Comparison of ENCODE assay signal across 12 mouse cellular contexts in the genomic region with DNA sequence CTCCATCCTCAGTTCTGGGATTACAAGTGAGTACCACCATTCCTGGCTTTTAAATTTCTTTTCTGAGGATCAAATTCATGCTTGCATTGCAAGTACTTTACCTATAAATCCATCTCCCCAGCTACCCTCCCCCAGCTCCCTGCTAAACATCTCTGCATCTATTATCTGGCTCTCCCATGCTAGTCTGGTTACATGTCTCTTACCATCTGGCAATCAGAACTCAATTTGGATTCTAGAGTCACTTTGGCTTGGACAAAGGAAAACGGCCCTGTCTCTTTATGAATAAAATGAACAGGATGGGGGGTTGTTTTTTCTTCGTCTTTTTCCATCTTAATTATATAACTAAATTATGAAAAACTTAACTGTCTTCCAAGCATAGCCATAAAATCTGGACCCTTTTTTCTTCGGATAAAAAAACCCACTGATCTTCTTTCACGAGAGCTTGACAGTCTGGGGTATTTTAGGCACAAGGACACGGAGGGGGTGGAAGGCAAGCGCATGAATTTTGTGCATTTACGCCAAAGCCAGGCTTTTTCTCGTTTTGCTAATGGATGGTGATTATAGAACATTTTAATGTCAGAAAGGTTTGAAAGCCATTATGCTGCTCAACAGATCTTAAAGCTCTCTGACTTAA.
DNase-seq lines count a peak whose midpoint lies in the region; ATAC-seq lines count a peak whose summit lies in the region.
"Had no signal": no experiment of that assay in that cellular context is flagged by ENCODE, and none has a peak within 500 bp of the region (broad histone marks: within the 10 kb centered on the region; RNA-seq: fewer than 3 reads in every experiment).

No protein-coding gene starts in this region.

- H3K36me3 ChIP-seq in forebrain, embryonic 12.5 days (replicated peaks), result no peaks in the 10 kb centered on the region
- H3K36me3 ChIP-seq: heart, embryonic 13.5 days had no signal

- H3K4me2 ChIP-seq in forebrain, embryonic 12.5 days, result no peak overlapping the region
- H3K4me2 ChIP-seq: heart, embryonic 13.5 days had no signal

- peaks cover 15% of the 10 kb centered on the region for H3K4me1 ChIP-seq in forebrain, embryonic 12.5 days
- H3K4me1 ChIP-seq: heart, embryonic 13.5 days had no signal

- no peak for ATAC-seq in forebrain, embryonic 12.5 days (ENCODE audit: low FRiP score)
- ATAC-seq: CD4-positive, CD25-positive, alpha-beta regulatory T cell, adult 4 months had no signal

- peak; percentile 20 for DNase-seq in layer of hippocampus, adult 9-11 months
- no peak for DNase-seq in layer of hippocampus, adult 9-10 months (ENCODE audit: low spot score)
- peak; percentile 49 to 64 for DNase-seq in left cerebral cortex, postnatal 14 days (ENCODE audit: low spot score in 2 of 2)
- peak; percentile 12 for DNase-seq in right cerebral cortex, postnatal 25 days
- DNase-seq in spleen, adult 18-20 months, result no peak
- DNase-seq in adrenal gland, postnatal 10 days, result no peak
- no peak for DNase-seq in thymus, adult 18-20 months
- DNase-seq: kidney, adult 11 months had no signal

- no peak overlapping the region for H3K4me3 ChIP-seq in forebrain, embryonic 12.5 days (replicated peaks)
- H3K4me3 ChIP-seq: erythroblast, embryonic 14.5 days; heart, embryonic 13.5 days had no signal

- no peaks in the 10 kb centered on the region for H3K27me3 ChIP-seq in forebrain, embryonic 12.5 days
- H3K27me3 ChIP-seq: heart, embryonic 13.5 days had no signal

- peak overlapping the region; percentile 79 for H3K27ac ChIP-seq in forebrain, embryonic 12.5 days
- H3K27ac ChIP-seq: heart, embryonic 13.5 days had no signal

- no peaks in the 10 kb centered on the region for H3K9me3 ChIP-seq in forebrain, embryonic 12.5 days
- H3K9me3 ChIP-seq: heart, embryonic 13.5 days had no signal

- 56% methylated on average over 8 of the region's 8 CpGs for WGBS in forebrain, embryonic 12.5 days

- no peak overlapping the region for H3K9ac ChIP-seq in forebrain, embryonic 12.5 days
- H3K9ac ChIP-seq: heart, embryonic 13.5 days had no signal

- intact Hi-C loops in left cerebral cortex, postnatal 14 days (cut with DNase I), result no loop called here

Comparison
In these comparisons a context has a peak if more than half of its experiments do, and no peak if none do; other contexts are left out.
1. DNase-seq: peak in layer of hippocampus, adult 9-11 months (single experiment), left cerebral cortex, postnatal 14 days (2 of 2) and right cerebral cortex, postnatal 25 days (single experiment); none in layer of hippocampus, adult 9-10 months (single experiment), spleen, adult 18-20 months (0 of 2), adrenal gland, postnatal 10 days (single experiment) and thymus, adult 18-20 months (0 of 2).